Mouse (Mus musculus): ENCODE measurements around the gene Camk2b.
A peak's percentile ranks its signal among the peaks of the same experiment; 100 is the strongest.

The Camk2b gene

DNA sequence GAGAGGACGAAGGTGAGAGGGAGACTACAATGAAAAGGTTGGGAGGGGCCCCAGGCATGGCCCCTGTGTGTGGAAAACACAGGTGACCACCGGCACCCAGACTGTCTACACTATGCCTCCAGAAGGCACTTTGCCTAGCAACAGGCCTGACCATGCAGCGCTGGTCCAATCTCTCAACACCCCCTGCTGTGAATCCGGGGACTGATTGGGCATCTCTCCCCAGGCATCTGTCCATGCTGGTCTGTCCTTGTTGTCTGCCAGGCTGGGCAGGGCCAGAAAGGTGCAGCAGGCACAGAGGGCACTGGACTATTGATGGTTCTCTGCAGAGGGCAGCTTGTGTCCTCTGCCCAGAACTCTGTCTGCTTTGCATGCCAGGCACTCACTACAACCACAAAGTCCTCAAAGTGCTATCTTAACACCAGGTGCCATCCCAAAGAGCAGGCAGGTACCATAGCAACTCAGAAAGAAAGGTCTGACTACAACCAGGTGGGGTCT, 16.0 kb downstream of the Camk2b start:
- DNase-seq (ENCODE audit: low spot score) = peak; percentile 35

DNA sequence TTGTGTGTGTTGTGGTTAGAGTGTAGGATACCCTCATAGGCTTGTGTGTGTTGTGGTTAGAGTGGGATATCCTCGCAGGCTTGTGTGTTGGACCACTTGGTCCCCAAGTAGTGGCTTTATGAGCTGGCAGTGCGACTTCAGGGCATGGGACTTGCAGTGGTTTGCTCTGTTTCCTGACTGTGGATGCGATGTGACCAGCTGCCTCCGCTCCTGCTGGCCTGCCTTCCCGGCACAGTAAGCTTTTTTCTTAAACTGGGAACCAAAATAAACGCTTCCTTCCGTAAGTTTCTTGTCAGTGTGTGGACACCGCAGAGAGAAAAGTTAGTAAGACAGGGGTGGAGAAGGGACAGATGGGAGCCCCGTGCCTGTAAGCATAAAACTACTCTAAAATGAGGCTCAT, 18.0 kb downstream of the Camk2b start:
- DNase-seq (ENCODE audit: low spot score) = no peak

DNA sequence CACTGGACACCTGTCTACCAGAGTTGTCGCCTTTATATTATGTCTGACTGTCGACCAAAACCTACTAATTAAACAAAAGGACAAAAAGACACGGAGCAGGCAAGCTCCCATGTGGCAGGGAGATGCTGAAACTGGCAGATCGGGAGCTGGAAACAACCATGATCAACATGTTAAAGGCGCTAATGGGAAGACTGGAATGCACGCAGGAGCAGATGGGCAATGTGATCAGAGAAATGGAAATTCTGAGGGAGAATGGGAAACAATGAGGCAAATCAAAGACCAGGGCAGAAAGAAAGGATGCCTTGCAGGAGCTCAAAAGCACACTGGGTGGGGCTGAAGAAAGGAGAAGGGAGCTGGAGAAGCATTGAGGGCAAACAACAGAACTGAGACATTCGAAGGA, 27.2 kb downstream of the Camk2b start:
- DNase-seq (ENCODE audit: low spot score) = no peak

DNA sequence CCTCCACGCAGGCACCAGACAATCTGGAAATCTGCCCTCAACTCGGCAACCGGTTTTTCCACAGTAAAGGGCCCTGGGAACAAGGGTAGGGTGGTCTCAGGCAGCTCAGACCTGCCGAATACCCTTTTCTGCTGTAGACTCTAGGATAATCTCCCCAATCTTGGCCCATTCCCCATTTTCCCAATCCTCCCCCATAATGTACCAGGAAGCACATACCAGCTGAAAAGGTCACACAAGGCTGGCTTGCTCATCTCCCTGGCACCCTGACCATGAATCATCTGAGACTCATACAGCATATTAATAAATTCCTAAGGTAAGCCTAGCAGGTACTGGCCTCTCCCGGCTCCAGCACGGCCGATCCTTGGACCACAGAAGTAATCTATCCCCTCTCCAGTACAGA, 28.5 kb downstream of the Camk2b start:
- DNase-seq (ENCODE audit: low spot score) = no peak

DNA sequence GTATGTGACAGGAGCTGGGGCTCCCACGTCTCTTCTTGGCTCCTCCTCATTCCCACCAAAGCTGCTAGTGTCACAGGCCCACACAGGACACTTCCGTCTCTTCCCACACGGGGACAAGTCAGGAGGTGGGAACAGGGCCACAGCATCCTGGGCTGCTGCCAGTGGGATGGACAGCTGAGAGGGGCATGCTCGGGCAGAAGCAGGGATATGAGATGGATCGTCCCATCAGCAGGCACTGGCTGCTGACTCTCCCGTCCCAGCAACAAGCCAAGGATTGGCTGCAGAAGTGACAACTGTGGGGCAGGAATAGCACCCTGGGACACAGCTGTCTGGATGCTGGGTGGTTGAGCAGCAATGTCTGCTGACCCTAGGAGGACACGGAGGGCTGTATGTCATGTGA, 29.0 kb downstream of the Camk2b start:
- no peak for DNase-seq (ENCODE audit: low spot score)

GRCm38 (mm10) chr11:6036477-6036876, 29.7 kb downstream of the Camk2b start:
- no peak for DNase-seq (ENCODE audit: low spot score)

GRCm38 (mm10) chr11:6035521-6035920, 30.6 kb downstream of the Camk2b start:
- DNase-seq (ENCODE audit: low spot score) = no peak

GRCm38 (mm10) chr11:6034740-6035139, 31.4 kb downstream of the Camk2b start:
- DNase-seq (ENCODE audit: low spot score) = no peak

DNA sequence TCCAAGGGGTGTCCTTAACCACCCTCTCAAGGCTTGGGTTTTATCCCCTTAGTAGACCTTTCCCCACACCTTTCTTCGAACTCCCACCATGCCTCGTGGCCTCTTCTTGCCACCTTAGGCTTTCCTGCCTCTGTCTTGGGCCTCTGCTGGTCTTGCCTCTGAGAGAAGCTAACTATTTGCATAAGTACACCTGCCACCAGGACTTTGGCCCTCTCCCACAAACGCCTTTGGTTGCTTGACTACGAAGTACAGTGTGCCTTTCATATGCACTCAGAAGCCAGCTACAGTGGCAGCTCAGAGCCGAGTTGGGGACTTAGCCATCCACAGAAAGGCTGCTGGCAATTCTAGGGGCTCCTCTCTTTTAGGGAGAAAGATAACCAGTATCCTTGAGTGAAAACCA, 32.4 kb downstream of the Camk2b start:
- DNase-seq (ENCODE audit: low spot score) = no peak

DNA sequence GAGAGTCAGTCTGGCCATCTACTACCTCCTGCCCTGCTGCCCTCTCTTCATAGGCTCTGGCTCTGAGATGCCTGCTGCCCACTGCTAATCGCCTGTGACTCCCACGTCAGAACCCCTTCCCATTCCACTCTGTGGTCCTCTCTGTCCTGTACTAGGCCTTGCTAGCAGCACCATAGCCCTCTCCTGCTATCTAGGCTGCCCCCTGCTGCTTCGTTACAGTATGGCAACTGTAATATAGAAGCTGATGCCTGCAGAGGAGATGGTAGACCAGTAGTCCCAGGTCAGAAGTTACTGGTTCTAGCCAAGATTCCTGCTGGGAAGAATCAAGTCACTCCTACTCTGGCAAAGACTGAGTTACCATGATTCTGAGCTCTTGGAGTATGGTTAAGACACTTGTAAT, 33.0 kb downstream of the Camk2b start:
- peak; percentile 85 for DNase-seq (ENCODE audit: low spot score)

DNA sequence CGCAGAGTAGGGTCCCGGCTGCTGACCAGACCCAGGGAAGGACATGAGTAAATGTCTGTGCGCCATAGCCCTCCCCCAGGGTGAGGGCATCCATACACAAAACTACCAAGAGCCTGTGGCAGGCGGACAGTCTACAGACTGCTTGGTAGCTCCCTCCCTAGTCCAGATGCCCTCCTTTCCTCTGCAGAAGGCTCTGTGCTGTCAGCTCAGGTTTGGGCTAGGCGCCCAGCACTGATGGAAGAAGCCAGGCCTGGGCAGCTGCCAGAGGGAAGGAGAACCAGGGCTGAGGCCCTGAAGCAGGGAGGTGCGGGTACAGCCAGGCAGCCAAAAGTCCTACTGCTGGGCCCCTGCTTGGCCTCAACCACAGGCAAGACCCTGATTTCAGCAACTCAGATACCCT, 35.5 kb downstream of the Camk2b start:
- peak; percentile 88 for DNase-seq (ENCODE audit: low spot score)

- no peak for DNase-seq (ENCODE audit: low spot score)
These were observed 36.4 kb downstream of the Camk2b start for GRCm38 (mm10) chr11:6029790-6030189.

DNA sequence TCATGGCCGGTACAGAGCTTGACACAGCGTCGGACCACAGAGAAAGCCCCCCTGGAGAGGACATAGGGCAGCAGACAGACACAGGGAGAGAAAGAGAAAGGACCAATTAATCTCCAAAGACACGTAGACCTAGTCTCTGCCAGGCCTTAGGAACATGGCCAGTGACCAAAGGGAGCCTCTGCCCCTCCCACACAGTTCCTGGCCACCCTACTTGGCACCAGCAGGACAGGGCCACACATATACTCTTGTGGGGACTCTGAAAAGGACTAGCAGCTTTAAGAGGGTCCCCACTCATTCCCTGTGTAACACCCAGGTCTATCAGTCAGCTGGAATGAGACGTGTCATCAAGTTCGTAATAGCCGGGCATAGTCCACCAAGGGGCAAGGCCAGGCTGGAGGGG, 37.3 kb downstream of the Camk2b start:
- DNase-seq (ENCODE audit: low spot score) = no peak

GRCm38 (mm10) chr11:6026361-6026760, 39.8 kb downstream of the Camk2b start:
- peak; percentile 80 for DNase-seq (ENCODE audit: low spot score)

- DNase-seq (ENCODE audit: low spot score) = no peak
These were observed 41.1 kb downstream of the Camk2b start for GRCm38 (mm10) chr11:6024923-6025652.

DNA sequence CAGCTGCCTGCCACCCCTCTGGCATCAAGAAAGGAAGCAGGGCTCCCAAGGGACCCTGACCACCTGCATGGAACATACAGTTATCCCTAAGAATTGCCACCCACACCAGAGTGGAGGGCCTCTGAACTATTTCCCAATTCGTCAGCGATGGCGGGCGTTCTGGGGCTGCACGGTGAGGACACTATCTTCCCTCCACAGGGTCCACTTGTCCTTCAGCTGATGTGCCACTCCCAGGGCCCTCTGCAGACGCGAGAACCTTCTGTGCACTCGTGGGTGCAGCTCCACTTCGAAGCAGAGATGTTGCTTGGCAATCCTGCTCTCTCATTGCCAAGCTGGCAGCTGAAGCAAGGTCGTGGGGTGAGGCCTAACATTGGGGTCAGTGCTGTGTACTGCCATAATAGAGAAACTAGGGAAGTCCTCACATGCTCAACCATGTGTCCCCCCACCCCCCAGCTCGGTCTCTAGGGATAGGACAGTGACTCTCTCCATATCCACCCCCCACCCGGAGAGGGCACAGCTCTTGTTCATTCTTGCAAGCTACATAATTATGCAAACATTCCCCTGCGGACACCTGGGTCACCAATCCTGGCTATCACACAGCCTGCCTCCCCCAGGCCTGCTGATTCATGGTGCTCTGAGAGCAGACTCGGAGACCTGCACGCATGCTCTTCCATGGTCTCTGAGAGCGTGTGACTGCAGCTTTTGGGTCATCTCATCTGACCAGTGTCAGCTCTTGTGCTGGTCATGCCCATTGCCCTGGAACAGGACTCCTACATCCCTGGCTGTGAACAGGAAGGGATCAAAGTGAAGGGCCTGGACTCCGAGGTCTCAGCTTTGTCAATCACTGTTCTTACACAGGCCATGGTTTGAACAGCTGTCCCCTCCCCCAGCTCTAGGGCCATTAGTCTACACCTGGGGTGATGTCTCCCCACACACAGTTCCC, 45.0 kb downstream of the Camk2b start:
- DNase-seq (ENCODE audit: low spot score) = no peak

GRCm38 (mm10) chr11:6020360-6020759, 45.8 kb downstream of the Camk2b start:
- no peak for DNase-seq (ENCODE audit: low spot score)

GRCm38 (mm10) chr11:6018218-6019010, 47.7 kb downstream of the Camk2b start:
- peak; percentile 54 for DNase-seq (ENCODE audit: low spot score)

GRCm38 (mm10) chr11:6017484-6018140, 48.5 kb downstream of the Camk2b start:
- DNase-seq (ENCODE audit: low spot score) = peak; percentile 49

GRCm38 (mm10) chr11:6016797-6017395, 49.3 kb downstream of the Camk2b start:
- DNase-seq (ENCODE audit: low spot score) = no peak

- no peak for DNase-seq (ENCODE audit: low spot score)
These were observed 49.8 kb downstream of the Camk2b start for GRCm38 (mm10) chr11:6016368-6016767.

All from MN1 (cell line).